Mouse (Mus musculus): ENCODE results near the gene C130026I21Rik. TPM values are rescaled to one million over a fixed set of nuclear protein-coding genes. Genes with fewer than 3 reads are reported as not detected.

The C130026I21Rik gene
- 0.08 TPM in 1 of 2 replicates, not detected in the other for polyA plus RNA-seq (2012; rRNA removed)

DNA sequence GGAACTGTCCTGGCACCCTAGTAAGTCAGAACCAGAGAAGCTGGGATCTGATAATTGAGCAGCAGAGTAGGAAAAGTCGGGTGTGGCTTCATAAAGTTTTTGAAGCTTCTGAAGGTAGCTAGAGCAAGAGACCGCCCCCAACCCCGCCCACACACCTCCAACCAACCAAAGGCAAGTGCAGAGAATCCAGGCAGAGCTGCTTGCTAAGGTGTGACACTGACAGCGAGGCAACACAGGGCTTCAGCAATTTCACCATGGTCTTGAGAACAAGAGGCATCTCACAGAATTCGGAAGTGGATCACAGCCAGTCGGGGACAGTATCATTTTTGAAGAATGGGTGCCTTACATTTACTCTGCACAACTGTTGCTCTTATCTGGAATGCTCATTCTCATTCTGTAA is at the start of gene C130026I21Rik:
C130026I21Rik (minus strand) TSS at position 101 of the 400 bp plus-strand sequence.

DNA sequence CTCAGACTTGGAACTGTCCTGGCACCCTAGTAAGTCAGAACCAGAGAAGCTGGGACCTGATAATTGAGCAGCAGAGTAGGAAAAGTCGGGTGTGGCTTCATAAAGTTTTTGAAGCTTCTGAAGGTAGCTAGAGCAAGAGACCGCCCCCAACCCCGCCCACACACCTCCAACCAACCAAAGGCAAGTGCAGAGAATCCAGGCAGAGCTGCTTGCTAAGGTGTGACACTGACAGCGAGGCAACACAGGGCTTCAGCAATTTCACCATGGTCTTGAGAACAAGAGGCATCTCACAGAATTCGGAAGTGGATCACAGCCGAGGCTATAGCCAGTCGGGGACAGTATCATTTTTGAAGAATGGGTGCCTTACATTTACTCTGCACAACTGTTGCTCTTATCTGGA is 160.6 kb downstream of the C130026I21Rik start, which contains the start of gene A530032D15Rik:
A530032D15Rik (minus strand) TSS at position 101 of the 400 bp plus-strand sequence.

GRCm38 (mm10) chr1:85099864-85100263 is 170.5 kb downstream of the C130026I21Rik start, which contains the start of gene Gm10553:
Gene Gm10553 (plus strand): TSS chr1:85100164.

Other genes with a start within 250 kb of the C130026I21Rik start
- not detected in 2 replicates for gene Gm10553, start 170.4 kb downstream of the C130026I21Rik start, polyA plus RNA-seq (2012; rRNA removed)
- not detected in 2 replicates for gene A530032D15Rik, start 160.7 kb downstream of the C130026I21Rik start, polyA plus RNA-seq (2012; rRNA removed)

Data from stomach, adult 2 months (tissue).